Mouse (Mus musculus): ENCODE results near the gene Rap1gap2. TPM values are rescaled to one million over a fixed set of nuclear protein-coding genes. Genes with fewer than 3 reads are reported as not detected.

Gene Rap1gap2
- 1.2 and 1.5 TPM in 2 replicates for polyA plus RNA-seq (2015; fragmentation: Nextera tagmentation; extraction: Ambion mirVana)

DNA sequence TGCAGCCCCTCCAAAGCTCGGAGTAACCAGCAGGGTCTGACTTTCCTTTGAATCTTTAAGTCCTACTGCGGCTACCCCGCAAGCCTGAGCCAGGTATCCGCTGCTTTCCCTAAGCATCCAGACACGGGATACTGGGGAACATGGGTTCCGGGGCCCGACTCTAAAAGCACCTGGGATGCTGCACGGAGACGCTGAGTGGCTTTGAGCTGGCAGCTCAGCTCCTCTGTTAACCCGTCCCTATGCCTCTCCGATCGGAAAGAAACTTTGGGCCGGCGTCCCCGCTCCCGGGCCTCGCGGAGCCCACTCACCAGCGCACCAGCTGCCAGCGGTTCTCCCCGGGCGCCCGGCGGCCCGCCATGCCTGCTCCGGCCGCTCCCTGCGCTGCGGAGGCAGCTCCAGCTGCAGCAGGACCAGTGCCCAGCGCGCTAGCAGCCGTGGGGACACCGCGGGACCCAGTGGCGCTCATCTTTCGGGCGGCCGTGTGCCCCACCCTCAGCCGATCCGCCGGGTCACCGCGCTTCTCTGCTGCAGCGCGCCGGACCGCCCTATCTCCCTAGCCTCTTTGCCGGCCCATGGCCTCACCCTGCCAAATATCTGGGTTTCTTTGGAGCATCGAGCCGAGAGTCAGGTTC lies at the start of gene Rap1gap2:
Gene Rap1gap2 (minus strand): TSS at position 371 of the 632 bp plus-strand sequence.
- 2% methylated on average over 46 of the region's 50 CpGs for WGBS
- Histone ChIP-seq H3K36me3 (ENCODE audit: control insufficient read depth, insufficient read depth, low read length) (no peaks in the 10 kb centered on the region), H3K9me3 (ENCODE audit: control insufficient read depth, low read length) (no peaks in the 10 kb centered on the region), H3K27ac (ENCODE audit: low read length) (no peak within 1 kb of the TSS), H3K4me1 (replicated peaks; ENCODE audit: control insufficient read depth, insufficient read depth, low read length) (0 out of 2 replicates have a peak, but pooled peaks cover 6% of the 10 kb centered on the region), H3K9ac (ENCODE audit: low read length) (no peak within 1 kb of the TSS), H3K27me3 (ENCODE audit: control insufficient read depth, insufficient read depth, low read depth, low read length) (peaks cover 20% of the 10 kb centered on the region), H3K4me3 (ENCODE audit: low read length) (peak within 1 kb of the TSS; percentile 40), H3K4me2 (ENCODE audit: low read depth, low read length) (peak within 1 kb of the TSS; percentile 58)
- no peak for ATAC-seq (ENCODE audit: low read depth)

DNA sequence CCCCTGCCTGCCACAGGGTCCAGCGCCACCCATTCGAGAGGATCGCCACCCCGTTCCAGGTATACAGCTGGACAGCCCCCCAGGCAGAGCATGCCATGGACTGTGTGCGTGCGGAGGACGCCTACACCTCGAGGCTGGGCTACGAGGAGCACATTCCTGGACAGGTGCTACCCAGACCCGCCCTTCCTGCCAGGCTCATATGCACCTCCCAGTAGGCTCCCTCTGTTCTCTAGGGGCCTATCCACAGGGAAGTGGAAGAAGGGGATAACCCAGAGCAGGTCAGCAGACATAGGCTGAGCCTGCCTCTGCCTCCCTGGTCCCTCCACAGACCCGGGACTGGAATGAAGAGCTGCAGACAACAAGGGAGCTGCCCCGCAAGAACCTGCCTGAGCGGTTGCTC lies 49.6 kb upstream of the Rap1gap2 start:
- Histone ChIP-seq H3K4me3 (ENCODE audit: low read length) (no peak overlapping the region), H3K27me3 (ENCODE audit: control insufficient read depth, insufficient read depth, low read depth, low read length) (no peaks in the 10 kb centered on the region), H3K9ac (ENCODE audit: low read length) (no peak overlapping the region), H3K4me1 (replicated peaks; ENCODE audit: control insufficient read depth, insufficient read depth, low read length) (no peaks in the 10 kb centered on the region), H3K36me3 (ENCODE audit: control insufficient read depth, insufficient read depth, low read length) (peaks cover 55% of the 10 kb centered on the region), H3K27ac (ENCODE audit: low read length) (no peak overlapping the region), H3K9me3 (ENCODE audit: control insufficient read depth, low read length) (peaks cover 2% of the 10 kb centered on the region; the same call in 1 of the 2 replicates), H3K4me2 (ENCODE audit: low read depth, low read length) (no peak overlapping the region)
- WGBS = 94% methylated on average over 13 of the region's 13 CpGs
- ATAC-seq (ENCODE audit: low read depth) = no peak

DNA sequence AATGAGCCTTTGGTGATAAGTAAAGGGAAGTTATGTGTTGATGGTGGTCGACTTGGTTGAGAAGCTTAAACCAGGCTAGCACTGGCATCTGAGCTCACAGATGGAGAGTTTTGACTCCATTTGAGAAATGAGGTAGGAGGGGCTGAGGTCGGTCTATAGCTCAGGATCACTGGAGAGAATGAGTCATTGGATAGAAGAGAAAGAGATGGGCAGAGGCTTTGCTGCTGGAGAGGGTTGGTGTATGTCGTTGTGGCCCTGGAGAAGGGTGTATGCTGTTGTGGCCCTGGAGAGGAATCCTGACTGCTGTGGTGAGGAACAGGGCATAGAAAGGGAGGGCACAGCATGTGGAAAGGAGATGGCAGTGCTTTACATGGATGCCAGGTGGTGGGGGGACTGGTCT lies 45.2 kb upstream of the Rap1gap2 start:
- Histone ChIP-seq H3K4me1 (replicated peaks; ENCODE audit: control insufficient read depth, insufficient read depth, low read length) (peaks cover 9% of the 10 kb centered on the region), H3K36me3 (ENCODE audit: control insufficient read depth, insufficient read depth, low read length) (peaks cover 32% of the 10 kb centered on the region), H3K9me3 (ENCODE audit: control insufficient read depth, low read length) (peaks cover 2% of the 10 kb centered on the region; the same call in 1 of the 2 replicates), H3K27me3 (ENCODE audit: control insufficient read depth, insufficient read depth, low read depth, low read length) (no peaks in the 10 kb centered on the region), H3K4me2 (ENCODE audit: low read depth, low read length) (no peak overlapping the region), H3K4me3 (ENCODE audit: low read length) (no peak overlapping the region), H3K9ac (ENCODE audit: low read length) (no peak overlapping the region), H3K27ac (ENCODE audit: low read length) (no peak overlapping the region)
- WGBS = 77% methylated on average over 3 of the region's 3 CpGs
- no peak for ATAC-seq (ENCODE audit: low read depth)

DNA sequence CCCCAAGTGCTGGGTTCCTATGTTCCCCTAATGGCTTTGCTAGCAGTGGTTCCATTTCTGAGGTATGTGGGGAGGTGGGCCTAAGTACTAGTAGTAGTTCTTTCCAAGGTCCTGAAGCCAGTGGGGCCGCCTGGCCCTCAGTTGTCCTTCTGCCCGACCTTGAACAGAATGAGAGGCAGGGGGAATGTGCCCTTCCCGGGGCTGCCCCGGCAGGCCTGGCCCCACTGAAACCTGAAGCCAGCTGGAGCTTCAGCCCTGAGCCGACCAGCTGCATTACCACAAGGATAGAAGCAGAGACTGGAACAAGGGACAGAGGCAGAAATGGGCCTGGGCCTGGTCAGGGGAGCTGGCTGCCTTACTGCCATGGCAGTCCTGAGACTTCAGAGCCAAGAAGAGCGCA lies 42.7 kb upstream of the Rap1gap2 start:
- ATAC-seq (ENCODE audit: low read depth) = no peak
- H3K4me2 ChIP-seq (ENCODE audit: low read depth, low read length) = no peak overlapping the region
- H3K36me3 ChIP-seq (ENCODE audit: control insufficient read depth, insufficient read depth, low read length) = peaks cover 14% of the 10 kb centered on the region
- H3K9me3 ChIP-seq (ENCODE audit: control insufficient read depth, low read length) = peaks cover 1% of the 10 kb centered on the region; the same call in 1 of the 2 replicates
- no peak overlapping the region for H3K27ac ChIP-seq (ENCODE audit: low read length)
- H3K27me3 ChIP-seq (ENCODE audit: control insufficient read depth, insufficient read depth, low read depth, low read length) = no peaks in the 10 kb centered on the region
- WGBS = 58% methylated on average over 6 of the region's 6 CpGs
- H3K9ac ChIP-seq (ENCODE audit: low read length) = no peak overlapping the region
- H3K4me1 ChIP-seq (replicated peaks; ENCODE audit: control insufficient read depth, insufficient read depth, low read length) = peaks cover 24% of the 10 kb centered on the region
- H3K4me3 ChIP-seq (ENCODE audit: low read length) = no peak overlapping the region

DNA sequence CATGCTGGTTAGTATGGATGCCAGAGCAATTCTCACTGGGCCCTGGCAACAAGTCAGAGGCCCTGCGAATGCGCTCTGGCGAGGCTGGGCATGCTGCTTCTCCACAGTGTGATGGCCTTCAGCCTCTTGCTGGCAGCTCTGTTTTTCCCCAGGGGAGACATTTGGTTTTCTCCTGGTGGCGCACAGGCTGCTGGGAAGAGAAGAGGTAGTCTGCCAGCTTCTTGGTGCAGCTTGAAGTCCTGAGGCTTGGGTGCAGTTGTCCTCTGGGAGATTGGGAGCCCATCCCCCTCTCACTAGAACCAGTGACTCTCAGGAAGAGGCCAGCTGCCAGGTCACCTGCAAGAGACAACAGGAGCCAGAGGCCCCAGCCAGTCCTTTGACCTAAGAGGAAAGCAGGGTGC lies 42.1 kb upstream of the Rap1gap2 start:
- Histone ChIP-seq H3K27me3 (ENCODE audit: control insufficient read depth, insufficient read depth, low read depth, low read length) (no peaks in the 10 kb centered on the region), H3K4me1 (replicated peaks; ENCODE audit: control insufficient read depth, insufficient read depth, low read length) (peaks cover 24% of the 10 kb centered on the region), H3K4me2 (ENCODE audit: low read depth, low read length) (no peak overlapping the region), H3K9ac (ENCODE audit: low read length) (no peak overlapping the region), H3K36me3 (ENCODE audit: control insufficient read depth, insufficient read depth, low read length) (peaks cover 8% of the 10 kb centered on the region), H3K4me3 (ENCODE audit: low read length) (no peak overlapping the region), H3K9me3 (ENCODE audit: control insufficient read depth, low read length) (no peaks in the 10 kb centered on the region), H3K27ac (ENCODE audit: low read length) (no peak overlapping the region)
- 92% methylated on average over 4 of the region's 4 CpGs for WGBS
- no peak for ATAC-seq (ENCODE audit: low read depth)

DNA sequence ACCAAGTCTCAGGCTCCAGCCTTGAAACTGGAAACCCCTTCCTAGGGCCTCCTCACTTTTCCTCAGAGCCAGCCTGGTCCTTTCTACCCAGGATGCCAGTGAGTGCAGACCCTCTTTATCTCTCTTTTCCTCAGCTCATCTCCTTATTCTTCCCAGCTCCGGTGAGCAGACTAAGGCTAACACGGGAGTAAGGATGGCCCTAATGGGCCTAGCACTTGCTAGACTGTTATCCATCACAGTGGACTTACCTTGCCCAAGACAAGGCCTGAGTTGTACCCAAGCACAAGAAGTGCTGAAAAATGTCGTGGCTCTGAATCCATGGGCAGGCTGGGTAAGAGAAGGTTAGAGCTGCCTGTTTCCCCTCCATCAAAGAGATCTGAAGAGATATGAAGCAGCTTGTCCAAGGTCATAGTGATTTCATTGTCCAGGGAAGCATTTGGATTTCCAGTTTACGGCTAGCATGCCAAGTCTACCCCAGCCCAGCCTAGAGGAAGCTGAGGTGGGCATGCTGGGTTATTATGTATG lies 39.9 kb upstream of the Rap1gap2 start:
- Histone ChIP-seq H3K9ac (ENCODE audit: low read length) (peak overlapping the region; percentile 86), H3K27ac (ENCODE audit: low read length) (peak overlapping the region; percentile 28; the same call in 1 of the 2 replicates), H3K4me1 (replicated peaks; ENCODE audit: control insufficient read depth, insufficient read depth, low read length) (peaks cover 24% of the 10 kb centered on the region), H3K4me3 (ENCODE audit: low read length) (peak overlapping the region; percentile 95), H3K36me3 (ENCODE audit: control insufficient read depth, insufficient read depth, low read length) (no peaks in the 10 kb centered on the region), H3K27me3 (ENCODE audit: control insufficient read depth, insufficient read depth, low read depth, low read length) (no peaks in the 10 kb centered on the region), H3K4me2 (ENCODE audit: low read depth, low read length) (peak overlapping the region; percentile 78), H3K9me3 (ENCODE audit: control insufficient read depth, low read length) (no peaks in the 10 kb centered on the region)
- 39% methylated on average over 4 of the region's 4 CpGs for WGBS
- no peak for ATAC-seq (ENCODE audit: low read depth)

DNA sequence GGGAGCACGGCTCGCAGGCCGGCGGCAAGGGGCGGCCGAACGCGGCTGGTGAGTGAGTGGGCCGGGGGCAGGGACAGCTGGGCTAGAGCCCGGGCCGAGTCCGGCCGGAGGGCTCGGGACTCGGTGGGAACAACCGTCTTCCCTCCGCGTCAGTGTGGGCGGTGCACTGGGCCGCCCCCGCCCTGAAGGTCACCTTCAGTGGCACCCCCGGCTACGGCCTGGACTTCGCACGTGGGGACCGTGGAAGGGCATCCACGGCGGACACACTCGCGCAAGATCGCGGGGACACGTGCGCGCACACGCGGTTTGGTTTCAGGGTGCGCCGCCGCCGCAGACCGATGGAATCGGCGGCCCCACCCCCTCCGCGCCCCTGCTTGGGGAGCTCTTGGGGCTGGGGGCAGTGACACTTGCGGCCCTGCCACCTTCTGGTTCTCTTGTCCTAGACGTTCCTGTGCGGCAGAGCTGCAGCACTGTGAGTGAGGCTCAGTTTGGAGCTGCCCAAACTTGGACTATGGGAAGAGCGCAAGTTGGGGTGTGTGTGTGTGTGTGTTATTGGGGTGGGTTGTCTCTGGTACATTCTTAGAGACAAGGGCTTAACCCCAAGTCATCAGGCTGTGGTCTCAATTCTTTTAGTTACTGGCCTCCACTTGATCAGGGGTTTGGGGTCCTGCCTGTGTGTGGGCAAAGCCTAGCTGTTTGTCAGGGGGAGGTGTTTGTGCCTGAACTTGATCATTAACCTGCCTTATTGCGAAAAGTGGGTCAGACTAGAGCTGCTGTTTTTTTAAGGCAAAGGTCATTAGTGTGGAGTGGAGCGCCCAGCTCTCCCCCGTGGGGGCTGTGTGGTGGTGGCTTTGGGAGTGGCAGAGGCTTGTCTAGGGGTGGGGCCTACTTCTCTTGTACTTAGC lies 39.2 kb upstream of the Rap1gap2 start:
- no peaks in the 10 kb centered on the region for H3K9me3 ChIP-seq (ENCODE audit: control insufficient read depth, low read length)
- peak overlapping the region; percentile 61 for H3K27ac ChIP-seq (ENCODE audit: low read length)
- WGBS = under 1% methylated on average over 49 of the region's 53 CpGs
- no peaks in the 10 kb centered on the region for H3K27me3 ChIP-seq (ENCODE audit: control insufficient read depth, insufficient read depth, low read depth, low read length)
- peaks cover 24% of the 10 kb centered on the region for H3K4me1 ChIP-seq (replicated peaks; ENCODE audit: control insufficient read depth, insufficient read depth, low read length)
- H3K4me3 ChIP-seq (ENCODE audit: low read length) = peak overlapping the region; percentile 95
- H3K36me3 ChIP-seq (ENCODE audit: control insufficient read depth, insufficient read depth, low read length) = no peaks in the 10 kb centered on the region
- ATAC-seq (ENCODE audit: low read depth) = peak; percentile 41
- H3K9ac ChIP-seq (ENCODE audit: low read length) = peak overlapping the region; percentile 86
- H3K4me2 ChIP-seq (ENCODE audit: low read depth, low read length) = peak overlapping the region; percentile 78

DNA sequence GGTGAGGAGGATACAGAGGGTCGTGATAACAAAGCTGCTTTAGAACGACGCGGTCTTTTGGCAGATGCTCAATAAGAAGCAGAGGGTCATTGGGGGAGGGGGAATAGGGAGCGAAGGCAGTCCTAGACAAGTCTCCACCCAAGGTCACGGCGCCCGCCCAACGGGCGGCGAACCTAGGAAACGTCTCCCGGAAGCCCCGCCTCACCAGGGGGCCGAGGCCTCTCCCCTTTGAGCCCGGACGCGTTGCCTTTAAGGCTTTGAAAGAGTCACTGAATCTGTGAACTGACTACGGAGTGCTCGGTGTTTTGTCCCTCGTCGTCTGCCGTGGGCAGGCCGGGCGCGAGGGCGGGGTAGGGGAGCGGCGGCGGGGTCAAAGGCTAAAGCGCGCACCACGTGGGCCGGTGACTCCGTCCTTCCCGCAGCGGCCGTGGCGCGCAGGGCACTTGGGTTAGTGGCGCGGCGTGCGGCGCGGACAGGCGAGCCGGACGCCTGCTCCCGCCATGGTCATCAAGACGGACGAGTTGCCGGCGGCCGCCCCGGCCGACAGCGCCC lies 38.5 kb upstream of the Rap1gap2 start, which contains the start of gene Cluh:
Gene Cluh (plus strand): TSS at position 401 of the 552 bp plus-strand sequence.
- WGBS = under 1% methylated on average over 52 of the region's 58 CpGs
- Histone ChIP-seq H3K4me1 (replicated peaks; ENCODE audit: control insufficient read depth, insufficient read depth, low read length) (peaks cover 24% of the 10 kb centered on the region), H3K4me3 (ENCODE audit: low read length) (peak within 1 kb of the TSS; percentile 95), H3K27ac (ENCODE audit: low read length) (peak within 1 kb of the TSS; percentile 61), H3K9ac (ENCODE audit: low read length) (peak within 1 kb of the TSS; percentile 86), H3K27me3 (ENCODE audit: control insufficient read depth, insufficient read depth, low read depth, low read length) (no peaks in the 10 kb centered on the region), H3K9me3 (ENCODE audit: control insufficient read depth, low read length) (no peaks in the 10 kb centered on the region), H3K36me3 (ENCODE audit: control insufficient read depth, insufficient read depth, low read length) (no peaks in the 10 kb centered on the region), H3K4me2 (ENCODE audit: low read depth, low read length) (peak within 1 kb of the TSS; percentile 78)
- ATAC-seq (ENCODE audit: low read depth) = peak; percentile 96

DNA sequence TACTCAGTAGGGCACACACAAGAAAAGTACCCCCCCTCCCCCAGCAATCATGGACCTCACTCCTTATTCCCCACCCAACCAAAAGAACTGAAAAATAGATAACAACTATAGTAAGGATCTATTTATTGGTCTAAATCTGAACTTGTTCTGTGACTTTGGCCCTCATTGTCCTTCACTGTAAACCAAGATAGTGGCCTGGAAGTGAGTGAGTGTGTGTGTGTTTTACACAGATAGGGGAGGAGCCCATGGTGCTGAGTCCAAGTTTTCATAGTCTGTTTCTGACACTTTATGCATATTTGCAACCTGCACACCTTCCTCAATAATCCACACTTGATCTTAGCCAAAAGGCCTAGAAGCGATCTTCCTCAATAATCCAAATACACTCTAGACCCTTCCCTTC lies 38.0 kb upstream of the Rap1gap2 start:
- Histone ChIP-seq H3K4me2 (ENCODE audit: low read depth, low read length) (peak overlapping the region; percentile 78), H3K9me3 (ENCODE audit: control insufficient read depth, low read length) (no peaks in the 10 kb centered on the region), H3K4me3 (ENCODE audit: low read length) (peak overlapping the region; percentile 95), H3K27ac (ENCODE audit: low read length) (peak overlapping the region; percentile 41), H3K9ac (ENCODE audit: low read length) (peak overlapping the region; percentile 86), H3K27me3 (ENCODE audit: control insufficient read depth, insufficient read depth, low read depth, low read length) (no peaks in the 10 kb centered on the region), H3K4me1 (replicated peaks; ENCODE audit: control insufficient read depth, insufficient read depth, low read length) (peaks cover 24% of the 10 kb centered on the region), H3K36me3 (ENCODE audit: control insufficient read depth, insufficient read depth, low read length) (no peaks in the 10 kb centered on the region)
- ATAC-seq (ENCODE audit: low read depth) = peak; percentile 24
- WGBS = 10% methylated on average over 1 of the region's 1 CpGs
